Mouse (Mus musculus) E14TG2a.4 (cell line): ENCODE measurements around the gene Impdh1.

Experiments used
- CTCF ChIP-seq: conservative IDR thresholded peaks from 2 replicates; pipeline ENCODE4 v1.5.1; 2014; ENCODE audit warnings: low read length
- NANOG ChIP-seq: IDR thresholded peaks from 2 replicates; pipeline ENCODE4 v1.6.1; 2014; ENCODE audit warnings: borderline replicate concordance, low read length, mixed read lengths

- no peak for TF ChIP-seq CTCF
- TF ChIP-seq NANOG, result no peak
Measured at GRCm38 (mm10) chr6:29179843-29180242, 36.3 kb downstream of the Impdh1 start.
